Mouse (Mus musculus) MEL-GATA-1-ER (cell line): ENCODE data around the gene Pdss2.

ENCODE experiments used
- DNase-seq: peaks from one replicate; pipeline ENCODE4 v3.0.0-alpha.2; 2012; ENCODE audit warnings: low read depth; ENCODE audit errors: extremely low read depth

Gene Pdss2

DNA sequence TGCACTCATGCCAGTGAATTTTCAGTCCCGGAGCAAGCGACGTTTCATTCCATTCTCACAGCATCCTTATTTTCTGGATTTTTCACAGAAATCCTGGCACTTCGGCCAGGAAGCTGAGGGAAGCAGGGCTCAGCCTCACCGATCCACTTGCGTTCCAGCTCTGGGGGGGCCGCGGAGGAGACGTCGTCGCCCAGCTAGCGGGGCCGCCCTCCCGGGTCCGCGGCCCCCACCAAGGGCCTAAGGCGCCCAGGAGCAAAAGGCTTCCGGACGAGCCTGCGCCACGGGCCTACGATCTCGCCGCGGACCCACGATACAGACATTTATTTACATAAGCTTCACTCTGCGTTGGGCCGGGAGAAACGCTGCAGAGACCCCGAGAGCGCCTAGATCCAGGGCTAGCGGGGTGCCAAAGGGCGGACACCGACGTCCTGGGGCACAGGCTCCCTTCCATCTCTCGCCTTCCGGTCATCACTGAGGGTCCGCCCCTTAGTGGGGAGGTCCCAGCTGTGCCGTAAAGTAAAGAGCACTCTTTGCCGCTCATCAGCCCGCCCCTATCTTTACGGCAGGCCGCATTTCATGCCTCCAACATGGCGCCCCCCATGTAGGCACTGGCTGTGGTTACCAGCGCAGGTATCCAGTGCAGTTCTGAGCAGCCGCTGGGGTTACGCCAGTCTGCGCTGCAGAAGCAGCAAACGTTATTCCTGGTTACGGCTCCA lies at the start of gene Pdss2:
Gene Pdss2 (plus strand): TSS at position 577 of the 716 bp plus-strand sequence.
- peak; percentile 86 for DNase-seq

DNA sequence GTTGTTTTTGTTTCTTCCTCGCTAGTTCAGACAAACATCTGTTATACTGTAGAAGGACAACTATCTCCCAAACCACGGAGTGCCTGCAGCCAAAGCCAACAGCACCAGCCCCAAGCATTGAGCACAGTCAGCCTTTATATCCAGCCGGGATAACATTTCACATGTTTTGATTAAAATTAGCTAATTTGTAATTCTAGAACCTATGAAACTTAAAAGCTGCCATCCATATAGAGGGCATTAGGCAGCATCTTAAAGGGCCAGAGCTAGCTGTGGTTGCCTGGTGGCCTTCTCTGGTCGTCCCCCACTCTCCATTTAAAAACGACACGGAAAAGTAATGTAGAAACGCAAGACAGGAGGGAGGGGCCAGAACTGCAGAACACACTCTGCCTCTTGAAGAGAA lies 49.2 kb upstream of the Pdss2 start:
- no peak for DNase-seq

DNA sequence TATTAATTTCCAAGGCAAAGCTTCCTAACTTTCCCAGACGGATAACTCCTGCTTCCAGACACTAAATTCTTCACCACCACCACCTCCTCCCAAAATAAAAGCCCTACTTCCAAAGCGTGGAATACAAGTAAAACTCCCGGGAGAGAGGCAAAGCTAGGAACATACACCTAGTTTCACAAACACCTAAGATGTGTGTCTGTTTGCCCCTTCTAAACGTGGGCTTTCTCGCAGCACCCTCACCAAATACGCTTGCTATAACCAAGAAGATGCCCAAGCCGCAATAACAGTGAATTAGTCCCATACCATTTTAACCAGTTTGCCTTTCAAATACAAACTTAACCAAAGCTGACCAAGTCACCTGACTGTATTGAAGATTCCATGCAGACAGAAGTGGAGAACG lies 48.7 kb upstream of the Pdss2 start:
- DNase-seq: no peak

DNA sequence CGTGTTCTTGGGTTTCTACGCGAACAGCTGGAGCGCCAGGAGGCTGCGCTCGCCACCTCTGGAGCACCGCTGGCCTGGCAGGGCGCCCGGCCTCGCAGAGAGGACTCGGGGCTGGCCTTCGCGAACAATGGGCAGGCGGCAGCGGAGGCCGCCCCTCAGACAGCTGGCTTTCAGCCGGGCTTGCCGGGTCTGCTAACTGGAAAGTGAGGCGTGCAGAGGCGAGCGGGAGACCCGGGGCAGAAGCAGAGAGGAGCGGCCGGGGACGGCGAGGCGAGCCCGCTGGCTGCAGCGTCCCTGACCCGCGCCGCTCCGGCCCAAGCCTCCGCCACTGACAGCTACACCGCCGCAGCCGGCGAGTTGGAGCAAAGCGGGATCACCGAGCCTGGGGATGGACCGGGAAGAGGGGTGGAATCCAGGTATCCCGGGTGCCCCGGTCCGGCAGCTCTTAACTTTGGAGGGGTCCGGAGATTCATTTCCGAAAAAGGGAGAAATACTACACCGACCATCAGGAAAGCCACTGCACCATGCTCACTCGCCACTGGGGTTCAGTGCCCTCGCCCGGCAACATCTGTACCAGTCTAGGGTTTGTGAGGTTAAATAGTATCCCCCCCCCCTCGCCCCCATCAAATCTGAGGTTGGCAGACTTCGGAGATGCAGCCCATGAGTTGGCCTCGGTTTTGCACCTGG lies 48.0 kb upstream of the Pdss2 start:
- DNase-seq: no peak

DNA sequence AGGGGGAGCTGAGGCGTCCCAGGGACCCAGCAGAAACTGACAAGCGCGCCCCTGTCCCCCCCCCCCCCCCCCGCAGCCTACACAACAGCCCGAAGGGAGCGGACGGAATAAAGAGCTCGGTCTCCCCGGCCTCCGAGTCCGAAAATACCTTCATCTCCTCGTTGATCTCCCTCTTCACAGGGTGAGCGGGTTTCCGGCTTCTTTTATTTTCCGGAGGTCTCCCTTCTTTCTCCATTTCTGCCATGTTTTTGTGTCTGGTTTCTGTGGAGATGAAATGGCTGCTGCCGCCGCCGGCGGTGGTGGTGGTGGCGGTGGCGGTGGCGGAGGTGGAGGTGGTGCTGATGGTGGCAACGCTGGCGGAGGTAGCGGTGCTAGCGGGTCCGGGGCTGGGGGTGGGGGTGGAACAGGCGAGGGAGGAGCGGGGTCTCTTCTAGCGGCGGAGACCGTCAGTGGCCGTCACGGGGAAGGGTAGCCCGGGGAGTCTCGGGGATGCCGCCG lies 47.4 kb upstream of the Pdss2 start:
- no peak for DNase-seq

DNA sequence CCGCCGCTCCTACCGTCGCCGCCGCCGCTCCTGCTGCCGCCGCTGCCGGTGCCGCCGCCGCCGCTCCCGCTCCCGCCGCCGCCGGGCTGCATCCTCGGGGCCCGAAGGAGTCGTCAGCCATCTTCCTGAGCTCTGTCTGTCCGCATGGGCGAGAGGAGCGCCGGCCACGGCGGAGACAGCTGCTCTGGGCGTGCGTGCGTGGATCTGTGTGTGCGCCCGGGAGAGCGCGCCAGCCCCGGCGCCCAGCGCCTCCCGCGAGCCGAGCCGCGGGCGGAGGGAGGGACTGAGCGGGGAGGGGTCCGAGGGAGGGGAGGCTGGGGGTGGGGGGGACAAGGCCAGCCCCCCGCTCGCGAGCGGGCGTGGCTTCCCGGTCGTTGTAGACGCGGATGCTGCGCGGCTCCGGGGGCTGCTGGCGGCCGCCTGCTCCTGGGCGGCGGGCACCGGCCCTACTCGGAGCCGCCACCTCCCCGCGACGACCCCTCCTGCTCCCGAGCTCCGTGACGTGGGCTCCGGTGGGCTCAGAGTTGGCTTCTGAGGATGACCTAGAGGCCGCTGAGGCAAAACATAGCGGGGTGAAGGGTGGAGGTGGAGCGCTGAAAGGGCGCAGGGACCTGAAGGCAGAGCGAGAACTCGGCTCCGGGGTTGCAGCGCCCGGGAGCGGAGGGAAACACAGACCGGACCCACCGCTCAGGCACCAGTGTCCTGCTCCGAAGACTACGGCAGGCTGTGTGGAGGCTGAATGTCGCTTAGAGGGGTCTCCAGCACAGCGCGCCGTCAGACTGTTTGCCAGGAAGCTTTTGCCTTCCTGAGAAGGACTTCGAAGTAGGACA lies 46.7 kb upstream of the Pdss2 start, which contains the start of the genes Sobp and 9030612E09Rik:
Gene Sobp (minus strand): TSS at position 205 of the 830 bp plus-strand sequence.
Gene 9030612E09Rik (plus strand): TSS at position 379 of the 830 bp plus-strand sequence.
- DNase-seq: no peak

DNA sequence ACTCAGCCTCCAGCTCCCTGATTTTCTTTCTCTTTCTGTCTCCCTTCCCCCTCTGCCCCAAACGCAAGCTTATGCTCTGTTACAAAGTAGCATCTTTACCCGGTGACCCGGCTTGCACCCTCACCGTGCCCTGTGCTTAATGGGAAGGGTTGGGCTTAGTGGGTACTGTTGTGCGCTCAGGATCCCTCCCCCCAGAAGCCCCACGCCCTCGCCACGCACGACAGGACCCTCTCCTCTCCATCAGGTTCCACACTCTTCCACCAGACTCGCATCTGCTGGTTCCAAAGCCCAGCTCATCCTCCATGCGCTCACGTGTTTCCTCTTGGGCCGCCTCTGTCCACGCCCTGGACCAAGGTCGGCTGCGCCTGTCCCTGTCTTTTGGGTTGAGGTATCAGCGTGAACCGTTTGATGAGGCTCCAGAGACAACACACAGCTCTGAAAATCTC lies 46.1 kb upstream of the Pdss2 start:
- DNase-seq: no peak

DNA sequence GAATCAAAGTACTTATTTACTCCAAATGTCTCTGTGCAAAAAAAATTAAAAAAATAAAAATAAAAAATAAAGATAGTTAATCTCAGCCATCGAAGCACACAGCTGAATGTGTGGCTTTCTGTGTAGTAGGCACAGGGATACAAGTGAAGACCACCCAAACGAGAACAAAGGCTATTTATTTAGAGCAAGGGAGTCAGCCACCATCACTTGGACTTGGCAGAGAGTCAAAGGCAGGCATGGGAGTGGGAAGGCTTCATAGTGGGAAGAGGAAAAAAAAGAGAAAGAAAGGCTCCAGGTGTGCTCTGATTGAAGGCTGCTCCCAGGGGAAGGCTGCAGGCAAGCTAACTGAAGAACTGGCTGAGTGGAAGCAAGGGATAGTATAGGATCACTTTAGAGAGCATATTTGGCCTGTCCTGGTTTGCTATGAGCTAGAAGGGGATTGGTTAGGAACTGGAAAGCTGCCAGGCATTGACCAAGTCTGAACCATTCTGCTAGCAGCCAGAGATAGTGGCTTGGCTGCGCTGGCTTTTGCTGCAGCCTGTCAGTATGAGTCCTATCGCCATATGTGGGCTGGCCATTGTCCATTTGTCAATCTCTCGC lies 40.9 kb upstream of the Pdss2 start:
- no peak for DNase-seq

DNA sequence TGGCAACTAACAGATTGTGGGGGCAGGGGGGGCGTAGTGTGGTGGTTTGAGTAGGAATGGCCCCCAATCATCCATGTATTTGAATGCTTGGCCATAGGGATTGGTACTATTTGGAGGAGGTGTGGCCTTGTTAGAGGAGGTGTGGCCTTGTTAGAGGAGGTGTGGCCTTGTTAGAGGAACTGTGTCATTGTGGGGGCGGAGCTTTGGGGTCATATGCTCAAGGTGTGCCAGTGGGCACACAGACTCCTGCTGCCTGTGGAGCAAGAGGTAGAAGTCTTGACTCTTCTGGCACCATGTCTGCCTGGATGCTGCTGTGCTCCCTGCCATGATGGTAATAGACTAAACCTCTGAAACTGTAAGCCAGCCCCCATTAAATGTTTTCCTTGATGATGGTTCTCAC lies 21.1 kb upstream of the Pdss2 start:
- DNase-seq: no peak

DNA sequence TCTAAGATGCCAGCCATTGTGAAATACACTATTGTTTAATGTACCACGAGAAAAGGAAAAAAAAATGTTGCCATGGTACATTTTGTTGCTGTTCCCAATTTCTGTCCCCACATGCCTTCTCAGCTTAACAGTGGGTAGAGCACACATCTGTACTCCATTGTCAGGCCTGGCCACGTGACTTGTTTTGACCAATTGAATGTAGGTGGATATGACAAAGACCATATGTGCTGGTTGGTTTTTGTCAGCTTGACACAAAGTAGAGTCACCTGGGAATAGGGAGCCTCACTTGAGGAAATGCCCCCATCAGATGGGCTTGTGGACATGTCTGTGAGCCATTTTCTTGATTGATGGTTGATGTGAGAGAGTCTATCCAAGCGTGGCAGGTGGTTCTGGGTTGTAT lies 17.4 kb upstream of the Pdss2 start:
- DNase-seq: no peak

DNA sequence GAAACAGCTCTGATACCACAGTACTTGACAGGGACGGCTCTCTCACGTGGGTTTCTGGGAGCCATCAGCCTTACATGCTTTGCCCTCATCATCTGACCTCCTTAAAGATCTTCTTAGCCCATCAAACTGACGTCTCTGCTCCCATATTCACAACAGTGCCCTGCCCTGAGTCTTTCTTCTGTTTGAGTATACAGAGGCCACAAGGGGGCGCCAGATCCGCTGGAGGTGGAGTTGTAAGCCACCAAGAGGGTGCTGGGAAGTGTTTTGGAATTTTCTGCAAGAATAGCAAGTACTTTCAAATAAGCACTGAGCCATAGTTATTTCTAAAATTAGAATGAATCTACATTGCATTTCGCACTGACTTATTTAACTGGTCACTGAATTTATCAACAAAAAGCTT lies 9.4 kb upstream of the Pdss2 start:
- peak; percentile 19 for DNase-seq

DNA sequence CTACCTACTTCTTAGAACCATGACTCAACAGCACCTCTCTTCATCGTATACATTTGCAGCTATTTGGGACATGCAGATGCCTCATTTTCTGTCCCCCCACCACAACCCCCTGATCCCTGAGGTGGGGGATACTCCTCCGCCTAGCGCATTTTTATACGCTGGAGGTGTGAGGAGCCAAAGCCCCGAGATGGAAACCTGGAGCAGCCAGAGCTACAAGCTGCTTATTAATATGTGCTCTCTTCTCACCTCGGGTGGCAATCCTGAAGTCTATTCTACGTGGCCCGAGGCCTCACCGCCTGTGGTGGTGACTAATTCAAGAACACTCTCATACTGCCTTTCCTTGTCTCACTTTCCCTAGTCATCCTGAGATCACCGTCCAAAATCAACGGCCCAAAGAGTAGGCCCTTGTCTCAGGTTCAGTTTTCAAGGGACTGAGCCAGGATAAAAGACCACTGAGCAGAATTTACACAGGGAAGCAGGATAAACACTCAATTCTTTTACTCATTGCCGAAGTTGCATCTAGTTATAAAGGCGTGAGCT lies 3.9 kb upstream of the Pdss2 start:
- DNase-seq: no peak

DNA sequence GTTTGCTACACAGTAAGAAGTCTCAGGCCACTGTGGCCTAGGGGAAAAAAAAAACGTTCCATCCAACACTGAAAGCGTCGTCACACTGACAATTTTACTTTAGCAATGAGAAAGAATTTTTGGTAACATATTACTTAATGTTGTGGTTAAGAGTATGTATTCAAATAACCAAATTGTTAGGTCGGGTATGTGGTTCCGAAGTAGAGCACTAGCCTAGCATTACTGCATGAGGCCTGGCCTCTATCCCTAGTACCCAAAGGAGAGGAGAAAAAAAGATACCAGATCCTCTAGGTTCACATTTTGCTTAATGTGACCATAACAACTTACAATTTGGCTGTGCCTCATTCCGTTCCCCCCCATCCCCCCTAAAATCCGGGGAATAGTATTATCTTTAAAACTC lies 807 bp upstream of the Pdss2 start:
- no peak for DNase-seq

DNA sequence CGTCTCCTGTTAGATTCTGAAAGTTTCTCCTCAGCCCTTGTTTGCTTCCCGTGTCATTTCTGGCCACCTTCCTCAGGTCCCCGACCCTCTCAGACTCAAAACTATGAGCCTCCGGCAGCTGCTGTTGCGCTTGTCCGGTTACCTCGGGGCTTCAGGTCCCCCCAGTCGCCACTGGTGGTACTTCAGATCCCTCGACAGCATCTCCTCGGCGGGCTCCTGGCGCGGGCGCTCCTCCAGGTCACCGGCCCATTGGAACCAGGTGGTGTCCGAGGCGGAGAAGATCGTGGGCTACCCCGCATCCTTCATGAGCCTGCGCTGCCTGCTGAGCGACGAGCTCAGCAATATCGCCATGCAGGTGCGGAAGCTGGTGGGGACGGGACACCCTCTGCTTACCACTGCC lies 373 bp downstream of the Pdss2 start:
- peak; percentile 11 for DNase-seq

DNA sequence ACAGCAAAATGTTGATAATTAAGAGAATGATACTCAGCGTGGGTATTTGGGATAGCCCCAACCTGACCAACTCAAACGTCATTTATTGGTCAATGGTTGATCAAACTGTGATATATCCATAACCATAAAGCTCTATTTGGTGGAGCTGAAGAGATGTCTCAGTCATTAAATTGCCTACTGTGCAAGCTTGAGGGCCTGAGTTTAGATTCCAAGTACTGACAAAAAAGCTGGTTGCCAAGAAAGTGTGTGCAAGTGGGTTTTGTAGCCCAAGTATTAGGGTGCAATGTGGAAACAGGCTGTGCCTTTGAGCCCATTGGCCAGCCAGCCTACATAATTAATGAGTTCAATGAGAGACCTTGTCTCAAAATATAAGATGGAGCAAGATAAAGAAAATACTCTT lies 2.1 kb downstream of the Pdss2 start:
- DNase-seq: no peak

DNA sequence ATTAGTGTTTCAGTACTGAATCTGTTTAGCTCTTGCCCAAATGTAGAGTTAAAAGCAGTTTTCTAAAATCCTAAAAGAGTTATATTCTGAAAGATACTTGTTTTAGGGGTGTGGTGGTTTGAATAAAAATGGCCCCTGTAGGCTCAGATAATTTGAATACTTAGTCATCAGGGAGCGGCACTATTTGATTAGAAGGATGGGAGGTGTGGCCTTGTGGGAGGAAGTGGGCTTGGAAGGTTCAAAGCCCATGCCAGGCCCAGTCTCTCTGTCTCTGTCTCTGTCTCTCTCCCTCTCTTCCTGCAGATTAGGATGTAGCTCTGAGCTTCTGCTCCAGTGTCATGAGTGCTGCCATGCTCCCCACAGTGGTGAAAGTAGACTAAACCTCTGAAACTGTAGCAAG lies 5.1 kb downstream of the Pdss2 start:
- peak; percentile 22 for DNase-seq

DNA sequence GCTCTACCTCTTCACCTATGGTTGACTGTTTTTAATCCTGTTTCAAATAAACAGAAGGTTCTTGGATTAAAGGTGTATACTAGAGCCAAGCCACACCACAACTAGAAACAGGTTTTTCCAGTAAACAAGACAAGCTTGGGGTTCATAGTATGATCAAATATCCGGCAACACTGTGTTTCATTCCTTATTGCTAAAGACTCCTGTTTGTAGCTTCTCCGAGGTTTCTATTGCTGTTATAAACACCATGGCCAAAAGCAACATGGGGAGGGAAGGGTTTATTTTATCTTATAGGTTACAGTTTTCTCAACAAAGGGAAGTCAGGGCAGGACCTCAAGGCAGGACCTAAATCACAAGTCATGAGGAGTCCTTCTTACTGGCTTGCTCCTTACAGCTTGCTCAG lies 8.0 kb downstream of the Pdss2 start:
- DNase-seq: no peak

DNA sequence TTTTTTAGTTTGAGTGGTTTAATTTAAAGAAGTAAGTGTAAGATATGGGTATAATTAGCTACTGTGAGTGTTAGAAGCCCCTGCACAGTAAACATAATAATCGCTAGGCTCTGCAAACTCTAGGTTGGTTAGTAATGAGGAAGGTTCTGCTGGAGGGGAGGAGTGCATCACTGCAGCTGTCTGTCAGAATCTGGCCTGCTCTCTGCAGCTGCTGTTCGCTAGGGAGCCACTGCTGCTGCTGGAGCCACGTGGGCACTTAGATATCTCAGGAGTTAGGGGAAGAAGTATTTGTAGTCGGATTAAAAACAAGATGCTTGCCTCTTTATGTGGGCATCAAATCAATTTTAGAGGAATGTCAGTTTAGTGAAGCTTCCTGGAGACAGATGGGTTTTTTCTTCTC lies 13.2 kb downstream of the Pdss2 start:
- no peak for DNase-seq

DNA sequence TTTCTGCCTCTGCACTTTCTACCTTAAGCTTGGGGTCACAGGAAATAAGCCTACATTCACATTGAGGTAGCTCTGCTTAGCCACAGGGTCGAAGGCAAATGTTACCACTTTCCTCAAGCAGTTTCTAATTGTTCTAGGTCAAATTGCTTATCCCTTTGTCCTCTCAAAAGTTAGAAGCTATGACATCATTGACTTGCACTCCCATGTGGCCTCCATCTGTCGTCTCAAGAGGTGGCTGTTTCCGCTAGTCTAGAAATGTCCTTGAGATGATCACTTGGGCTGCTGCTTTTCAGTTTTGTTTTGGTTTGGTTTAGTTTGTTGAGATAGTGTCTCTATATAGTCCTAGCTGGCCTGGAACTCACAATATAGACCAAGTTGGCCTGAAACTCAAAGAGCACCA lies 13.7 kb downstream of the Pdss2 start:
- DNase-seq: no peak

DNA sequence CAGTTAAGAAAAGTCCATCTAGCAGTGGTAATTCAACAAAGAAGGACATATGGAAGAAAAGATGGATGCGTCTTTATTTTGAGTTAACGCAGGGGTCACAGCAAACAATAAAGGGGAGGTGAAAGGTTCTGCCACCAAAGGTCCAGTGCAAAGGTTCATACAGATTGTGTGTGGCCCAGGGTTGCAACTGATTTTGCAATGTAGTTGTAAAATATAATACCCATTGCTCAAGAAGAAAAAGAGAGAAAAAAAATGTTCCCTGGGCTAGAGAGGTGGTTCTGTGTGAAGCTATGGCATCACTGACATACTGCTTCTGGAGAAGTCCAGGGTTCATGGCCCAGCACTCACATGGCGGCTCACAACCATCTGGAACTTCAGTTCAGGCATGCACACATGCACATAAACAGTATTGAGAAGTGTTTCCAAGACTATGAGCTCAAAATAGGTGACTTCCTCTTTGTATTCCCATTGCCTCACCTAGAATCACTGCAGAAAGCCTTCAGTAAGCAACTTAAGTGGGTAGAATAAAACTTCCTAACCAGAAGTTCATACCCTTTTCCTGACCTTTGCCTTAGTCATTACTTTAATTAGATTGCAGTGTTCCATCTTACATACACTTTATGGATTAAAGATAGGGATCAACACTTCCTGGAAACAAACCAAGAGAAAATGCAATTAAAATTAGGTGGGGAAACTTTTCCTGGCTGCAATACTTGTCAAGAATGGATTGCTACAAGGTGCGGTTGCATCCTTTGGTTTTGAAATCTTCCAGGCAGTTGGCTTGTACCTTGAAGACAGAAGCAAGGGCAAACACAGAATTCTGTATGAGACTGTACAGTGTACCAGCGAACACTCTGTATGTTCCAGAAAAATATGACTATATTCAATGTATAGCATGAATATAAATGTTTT lies 14.7 kb downstream of the Pdss2 start:
- no peak for DNase-seq
